In genomic region chr7:80343270-80344018, GRCm38 (mm10) we compare ENCODE assay signal across 8 mouse cellular contexts. TPM values are rescaled to one million over a fixed set of nuclear protein-coding genes. Genes with fewer than 3 reads are reported as not detected.
DNase-seq lines count a peak whose midpoint lies in the region; ATAC-seq and TF ChIP-seq lines count a peak whose summit lies in the region.

No protein-coding gene starts in this region.

- H3K27ac ChIP-seq in cerebellum, adult 2 months (ENCODE audit: insufficient read depth, low read length) = peak overlapping the region; percentile 78
- H3K27ac ChIP-seq in spleen, adult 2 months (ENCODE audit: insufficient read depth, low read length) = peak overlapping the region; percentile 87
- peak overlapping the region; percentile 68; the same call in 1 of the 2 replicates for H3K27ac ChIP-seq in limb, embryonic 14.5 days (replicated peaks; ENCODE audit: low read depth, low read length)
- H3K27ac ChIP-seq in stomach, embryonic 15.5 days = peak overlapping the region; percentile 44; the same call in 1 of the 2 replicates

- no peaks in the 10 kb centered on the region for H3K9me3 ChIP-seq in limb, embryonic 14.5 days (ENCODE audit: control insufficient read depth, low read length)
- no peaks in the 10 kb centered on the region for H3K9me3 ChIP-seq in stomach, embryonic 15.5 days

- H3K36me3 ChIP-seq in spleen, adult 2 months (ENCODE audit: control insufficient read depth, insufficient read depth, low read length) = no peaks in the 10 kb centered on the region
- peaks cover 6% of the 10 kb centered on the region; the same call in 1 of the 2 replicates for H3K36me3 ChIP-seq in limb, embryonic 14.5 days (ENCODE audit: control insufficient read depth, insufficient read depth, low read length)
- no peaks in the 10 kb centered on the region for H3K36me3 ChIP-seq in stomach, embryonic 15.5 days

- peak overlapping the region; percentile 81 for H3K9ac ChIP-seq in limb, embryonic 14.5 days (ENCODE audit: low read depth, low read length, severe bottlenecking)
- H3K9ac ChIP-seq in stomach, embryonic 15.5 days = peak overlapping the region; percentile 78

- peak overlapping the region; percentile 68 for H3K4me3 ChIP-seq in cerebellum, adult 2 months (replicated peaks; ENCODE audit: insufficient read depth, low read depth, low read length)
- H3K4me3 ChIP-seq in spleen, adult 2 months (ENCODE audit: extremely low read depth, insufficient read depth, insufficient read length) = peak overlapping the region; percentile 82
- H3K4me3 ChIP-seq in limb, embryonic 14.5 days (replicated peaks; ENCODE audit: low read length) = peak overlapping the region; percentile 51
- H3K4me3 ChIP-seq in stomach, embryonic 15.5 days (replicated peaks) = peak overlapping the region; percentile 55

- H3K4me2 ChIP-seq in limb, embryonic 14.5 days (replicated peaks; ENCODE audit: low read depth, low read length, severe bottlenecking) = peak overlapping the region; percentile 74
- H3K4me2 ChIP-seq in stomach, embryonic 15.5 days = peak overlapping the region; percentile 85

- peaks cover 9% of the 10 kb centered on the region for H3K4me1 ChIP-seq in cerebellum, adult 2 months (ENCODE audit: control insufficient read depth, insufficient read depth, low read length)
- H3K4me1 ChIP-seq in spleen, adult 2 months (ENCODE audit: control insufficient read depth, insufficient read depth, insufficient read length) = peaks cover 14% of the 10 kb centered on the region
- H3K4me1 ChIP-seq in limb, embryonic 14.5 days (ENCODE audit: control insufficient read depth, insufficient read depth, low read length) = peaks cover 25% of the 10 kb centered on the region
- H3K4me1 ChIP-seq in stomach, embryonic 15.5 days = peaks cover 32% of the 10 kb centered on the region

- no peak for DNase-seq in cerebellum, adult 2 months
- DNase-seq in cerebellum, postnatal 10 days = no peak
- DNase-seq in spleen, adult 2 months (ENCODE audit: low read depth in 1 of 2, low spot score in 2 of 2) = no peak
- DNase-seq in spleen, postnatal 4 days (ENCODE audit: low spot score in 2 of 2) = no peak
- no peak for DNase-seq in limb, embryonic 14.5 days (ENCODE audit: low spot score)
- DNase-seq in right cerebral cortex, adult 2 months (ENCODE audit: low spot score in 2 of 2) = no peak

- H3K27me3 ChIP-seq in cerebellum, adult 2 months (ENCODE audit: control insufficient read depth, insufficient read depth, low read length) = no peaks in the 10 kb centered on the region
- H3K27me3 ChIP-seq in spleen, adult 2 months (ENCODE audit: control insufficient read depth, insufficient read depth, low read length) = no peaks in the 10 kb centered on the region
- no peaks in the 10 kb centered on the region for H3K27me3 ChIP-seq in limb, embryonic 14.5 days (ENCODE audit: control insufficient read depth, insufficient read depth, low read length)
- no peaks in the 10 kb centered on the region for H3K27me3 ChIP-seq in stomach, embryonic 15.5 days (replicated peaks)

- WGBS in cerebellum, adult 2 months = 26% methylated on average over 19 of the region's 19 CpGs
- WGBS in spleen, adult 2 months = 26% methylated on average over 19 of the region's 19 CpGs
- 25% methylated on average over 19 of the region's 19 CpGs for WGBS in limb, embryonic 14.5 days
- WGBS in stomach, embryonic 15.5 days = 24% methylated on average over 19 of the region's 19 CpGs

- TF ChIP-seq CTCF in cerebellum, adult 2 months (IDR thresholded peaks at IDR 0.05; ENCODE audit: borderline replicate concordance, insufficient read depth, low read depth, low read length) = no peak
- no peak for TF ChIP-seq CTCF in spleen, adult 2 months (IDR thresholded peaks at IDR 0.05; ENCODE audit: extremely low read depth, insufficient read depth, insufficient read length, insufficient replicate concordance)

- ATAC-seq in limb, embryonic 14.5 days (ENCODE audit: low FRiP score, low read depth) = no peak
- ATAC-seq in stomach, embryonic 15.5 days (ENCODE audit: insufficient read depth, low FRiP score, low read depth) = no peak
- no peak for ATAC-seq in megakaryocyte-erythroid progenitor cell, adult 5-6 weeks (replicated peaks; ENCODE audit: low FRiP score, low TSS enrichment, poor library complexity, severe bottlenecking)

- TF ChIP-seq POLR2A in cerebellum, adult 2 months (IDR thresholded peaks at IDR 0.05; ENCODE audit: borderline replicate concordance, insufficient read depth, low read length) = no peak
- TF ChIP-seq POLR2A in spleen, adult 2 months (IDR thresholded peaks at IDR 0.05; ENCODE audit: low read depth, low read length) = no peak
- TF ChIP-seq POLR2A in limb, embryonic 14.5 days (IDR thresholded peaks at IDR 0.05; ENCODE audit: borderline replicate concordance, extremely low read depth, insufficient read depth, insufficient read length) = no peak

RNA-seq across cellular contexts. Expression of gene Hddc3, which starts 0.5 kb away (rescaled TPM):
- polyA plus RNA-seq in cerebellum, adult 2 months (2012; rRNA removed) = 57.7 and 61.0 TPM in 2 replicates
- polyA plus RNA-seq in spleen, adult 2 months (2012; rRNA removed) = 15.5 and 17.8 TPM in 2 replicates
- 48.8 and 50.4 TPM in 2 replicates for polyA plus RNA-seq in limb, embryonic 14.5 days (2012; rRNA removed)
- polyA plus RNA-seq in limb, embryonic 14.5 days (2014; fragmentation: Nextera tagmentation; extraction: Ambion mirVana) = 23.1 and 23.8 TPM in 2 replicates
- 16.4 and 20.1 TPM in 2 replicates for polyA plus RNA-seq in stomach, embryonic 15.5 days (2015; fragmentation: Nextera tagmentation; extraction: Ambion mirVana)
- 13.2 and 17.8 TPM in 2 replicates for total RNA-seq in megakaryocyte-erythroid progenitor cell, adult 5-6 weeks (2014; fragmentation: Nextera tagmentation)
- 10.9 and 40.6 TPM in 2 replicates for total RNA-seq in megakaryocyte-erythroid progenitor cell, adult 5-6 weeks (2017)

RNA-seq across cellular contexts. Expression of gene Unc45a, which starts 2.6 kb away (rescaled TPM):
- 81.8 and 97.8 TPM in 2 replicates for polyA plus RNA-seq in cerebellum, adult 2 months (2012; rRNA removed)
- 53.7 and 61.8 TPM in 2 replicates for polyA plus RNA-seq in spleen, adult 2 months (2012; rRNA removed)
- 55.1 and 62.6 TPM in 2 replicates for polyA plus RNA-seq in limb, embryonic 14.5 days (2012; rRNA removed)
- 36.9 and 40.4 TPM in 2 replicates for polyA plus RNA-seq in limb, embryonic 14.5 days (2014; fragmentation: Nextera tagmentation; extraction: Ambion mirVana)
- 35.5 and 38.3 TPM in 2 replicates for polyA plus RNA-seq in stomach, embryonic 15.5 days (2015; fragmentation: Nextera tagmentation; extraction: Ambion mirVana)
- total RNA-seq in megakaryocyte-erythroid progenitor cell, adult 5-6 weeks (2014; fragmentation: Nextera tagmentation) = 11.2 and 24.2 TPM in 2 replicates
- 20.1 and 23.2 TPM in 2 replicates for total RNA-seq in megakaryocyte-erythroid progenitor cell, adult 5-6 weeks (2017)

RNA-seq across cellular contexts. Expression of gene Rccd1, which starts 19.2 kb away (rescaled TPM):
- 19.4 and 21.4 TPM in 2 replicates for polyA plus RNA-seq in cerebellum, adult 2 months (2012; rRNA removed)
- 13.2 and 14.7 TPM in 2 replicates for polyA plus RNA-seq in spleen, adult 2 months (2012; rRNA removed)
- polyA plus RNA-seq in limb, embryonic 14.5 days (2012; rRNA removed) = 22.5 and 26.2 TPM in 2 replicates
- 8.0 and 10.2 TPM in 2 replicates for polyA plus RNA-seq in limb, embryonic 14.5 days (2014; fragmentation: Nextera tagmentation; extraction: Ambion mirVana)
- polyA plus RNA-seq in stomach, embryonic 15.5 days (2015; fragmentation: Nextera tagmentation; extraction: Ambion mirVana) = 10.0 and 13.8 TPM in 2 replicates
- 22.7 and 26.3 TPM in 2 replicates for total RNA-seq in megakaryocyte-erythroid progenitor cell, adult 5-6 weeks (2014; fragmentation: Nextera tagmentation)
- total RNA-seq in megakaryocyte-erythroid progenitor cell, adult 5-6 weeks (2017) = 20.4 and 25.0 TPM in 2 replicates

RNA-seq across cellular contexts. Expression of gene Man2a2, which starts 27.7 kb away (rescaled TPM):
- 167 and 188 TPM in 2 replicates for polyA plus RNA-seq in cerebellum, adult 2 months (2012; rRNA removed)
- 98.3 and 115 TPM in 2 replicates for polyA plus RNA-seq in spleen, adult 2 months (2012; rRNA removed)
- polyA plus RNA-seq in limb, embryonic 14.5 days (2012; rRNA removed) = 64.8 and 89.1 TPM in 2 replicates
- 14.8 and 18.4 TPM in 2 replicates for polyA plus RNA-seq in limb, embryonic 14.5 days (2014; fragmentation: Nextera tagmentation; extraction: Ambion mirVana)
- polyA plus RNA-seq in stomach, embryonic 15.5 days (2015; fragmentation: Nextera tagmentation; extraction: Ambion mirVana) = 16.3 and 16.4 TPM in 2 replicates
- 20.3 and 33.2 TPM in 2 replicates for total RNA-seq in megakaryocyte-erythroid progenitor cell, adult 5-6 weeks (2014; fragmentation: Nextera tagmentation)
- total RNA-seq in megakaryocyte-erythroid progenitor cell, adult 5-6 weeks (2017) = 10.8 and 19.4 TPM in 2 replicates

RNA-seq across cellular contexts. Expression of gene Fes, which starts 44.3 kb away (rescaled TPM):
- polyA plus RNA-seq in cerebellum, adult 2 months (2012; rRNA removed) = 4.2 and 4.9 TPM in 2 replicates
- polyA plus RNA-seq in spleen, adult 2 months (2012; rRNA removed) = 52.8 and 90.0 TPM in 2 replicates
- 23.5 and 26.0 TPM in 2 replicates for polyA plus RNA-seq in limb, embryonic 14.5 days (2012; rRNA removed)
- 12.6 and 14.5 TPM in 2 replicates for polyA plus RNA-seq in limb, embryonic 14.5 days (2014; fragmentation: Nextera tagmentation; extraction: Ambion mirVana)
- 12.5 and 13.5 TPM in 2 replicates for polyA plus RNA-seq in stomach, embryonic 15.5 days (2015; fragmentation: Nextera tagmentation; extraction: Ambion mirVana)
- 12.5 and 23.2 TPM in 2 replicates for total RNA-seq in megakaryocyte-erythroid progenitor cell, adult 5-6 weeks (2014; fragmentation: Nextera tagmentation)
- 1.8 and 17.9 TPM in 2 replicates for total RNA-seq in megakaryocyte-erythroid progenitor cell, adult 5-6 weeks (2017)
